Mouse (Mus musculus) urinary bladder, postnatal 4 days (tissue): ENCODE measurements around the gene Cbx3.

Experiments
- DNase-seq, 2 experiments: peaks; one replicate each; pipeline ENCODE4 v3.0.0; 2021 to 2022; ENCODE audit warnings: low spot score in 2 of 2

The Cbx3 gene

DNA sequence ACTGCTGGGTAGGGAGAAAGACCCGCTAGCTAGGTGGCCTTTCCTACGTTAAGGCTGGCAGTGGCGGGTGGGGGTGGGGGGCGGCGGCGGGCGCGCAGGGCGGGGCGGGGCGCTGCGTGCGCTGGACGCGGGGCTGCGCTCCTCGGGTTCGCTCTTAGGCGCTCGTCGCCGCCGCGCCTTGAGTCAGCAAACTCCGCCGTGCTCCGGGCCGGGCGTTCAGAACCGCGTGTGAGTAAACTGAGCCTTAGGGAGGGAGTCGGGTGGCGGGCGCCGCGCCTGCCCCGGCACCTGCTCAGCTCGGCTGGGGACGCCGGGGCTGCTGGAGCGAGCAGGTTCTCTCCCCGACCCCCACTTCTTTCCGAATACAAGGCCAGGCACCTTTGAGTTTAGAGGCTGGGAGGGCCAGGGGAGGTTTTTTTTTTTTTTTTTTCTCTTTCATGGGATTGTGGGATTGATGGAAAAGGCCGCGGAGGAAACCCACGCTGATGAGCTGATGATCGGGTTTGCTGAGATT, 53.7 kb downstream of the Cbx3 start, which contains the start of gene Snx10:
TSS of gene Snx10 (plus strand) at position 95 of the 514 bp plus-strand sequence.
- peak in 1 of 2 experiments; percentile 61 for DNase-seq

DNA sequence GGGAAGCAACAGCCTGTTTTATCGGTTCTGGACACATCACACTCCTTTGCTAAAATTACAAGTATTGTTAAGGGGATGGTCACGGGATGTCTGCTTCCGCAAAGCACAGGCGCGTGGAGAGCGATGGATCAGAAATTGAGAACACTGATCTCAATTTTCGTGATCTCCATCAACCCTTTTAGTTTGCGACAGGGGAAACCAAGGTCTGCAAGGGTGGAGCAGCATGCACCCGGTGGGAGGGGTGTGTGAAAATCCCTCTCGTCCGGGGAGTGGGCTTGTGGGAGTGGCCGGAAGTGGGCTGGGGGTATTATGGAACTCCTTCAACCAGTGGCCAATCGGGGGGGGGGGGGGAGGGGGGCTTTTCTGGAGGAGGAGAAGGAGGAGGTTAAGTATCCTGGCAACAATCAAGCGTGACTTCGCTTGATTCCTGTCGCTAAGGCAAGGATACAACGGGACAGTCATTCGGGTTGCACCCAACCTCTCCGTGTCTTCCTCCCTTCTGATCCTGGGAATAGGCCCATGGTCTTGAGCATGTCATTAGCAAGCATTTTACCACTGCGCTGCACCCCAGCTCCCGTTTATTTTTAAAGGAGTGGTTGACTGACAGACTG, 54.3 kb downstream of the Cbx3 start:
- DNase-seq = no peak

DNA sequence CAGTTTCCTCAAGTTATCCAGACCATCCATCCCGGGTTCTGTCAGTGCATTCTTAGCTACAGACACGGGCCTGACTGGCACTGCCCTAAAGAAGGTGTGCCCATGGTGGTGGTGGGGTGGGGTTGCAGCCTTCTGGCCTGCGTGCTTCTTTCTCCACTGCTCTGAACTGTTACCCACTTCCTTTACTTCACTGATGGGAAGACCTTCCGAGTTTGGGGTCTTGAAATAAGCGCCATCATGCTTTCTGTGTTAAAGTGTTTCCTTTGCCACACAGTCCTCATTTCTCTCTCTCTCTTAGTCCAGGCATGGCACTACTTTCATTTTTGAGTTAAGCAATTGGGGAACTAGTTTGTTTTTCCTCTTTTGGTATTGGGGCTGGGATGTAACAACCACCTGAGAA, 54.8 kb downstream of the Cbx3 start:
- DNase-seq = no peak

DNA sequence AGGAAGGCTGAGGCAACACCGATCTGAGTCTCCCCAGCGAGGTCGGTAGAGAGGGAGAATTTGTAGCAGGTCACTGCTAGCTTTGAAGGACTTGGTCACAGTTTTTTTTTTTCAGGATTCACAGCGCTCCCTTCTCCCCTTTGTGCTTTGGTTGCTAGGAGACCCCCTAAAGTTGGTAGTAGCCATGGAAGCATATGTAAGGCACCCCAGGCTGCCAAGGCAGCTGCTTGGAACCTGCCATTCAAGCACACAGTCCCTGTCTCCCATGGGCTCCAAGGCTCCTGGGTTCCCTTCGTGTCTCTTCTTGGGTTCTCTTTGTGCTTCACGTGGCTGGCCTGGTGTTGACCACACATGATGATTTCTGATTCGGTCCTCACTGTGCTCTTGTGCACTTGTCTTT, 59.3 kb downstream of the Cbx3 start:
- no peak for DNase-seq
